Mouse (Mus musculus) CH12.LX (cell line): Measurements from ENCODE around the gene Amotl1. TPM values are rescaled to one million over a fixed set of nuclear protein-coding genes. Genes with fewer than 3 reads are reported as not detected.
A peak's percentile ranks its signal among the peaks of the same experiment; 100 is the strongest.

Experiments
- DNase-seq: peaks from one replicate; pipeline ENCODE4 v3.0.0-alpha.2; 2013; ENCODE audit errors: extremely low read depth
- H3K27ac ChIP-seq: 2 replicates; pipeline ENCODE4 v1.5.1; 2012; ENCODE audit warnings: low read depth, mild to moderate bottlenecking, control low read depth, moderate library complexity; ENCODE audit not compliant: insufficient read depth
- H3K27me3 ChIP-seq: replicated peaks from 2 replicates; pipeline ENCODE3; 2012; ENCODE audit warnings: inconsistent platforms
- H3K36me3 ChIP-seq, 2 experiments: replicated peaks in 1 of 2; 2 replicates each; pipeline versions ENCODE3 to v1.6.1; 2012; ENCODE audit warnings: inconsistent platforms in 1 of 2, low read length in 1 of 2, mild to moderate bottlenecking in 1 of 2, mixed read lengths in 1 of 2, moderate library complexity in 1 of 2; ENCODE audit not compliant: control insufficient read depth in 1 of 2, insufficient read depth in 1 of 2
- H3K4me1 ChIP-seq, 2 experiments: 2 replicates each; pipeline ENCODE4 v1.6.1; 2012; ENCODE audit warnings: inconsistent platforms in 1 of 2, moderate library complexity in 1 of 2; ENCODE audit not compliant: insufficient read depth in 2 of 2, control insufficient read depth in 1 of 2
- H3K4me2 ChIP-seq: 2 replicates; pipeline ENCODE4 v1.6.1; 2012; ENCODE audit warnings: low read depth, mild to moderate bottlenecking, control low read depth; ENCODE audit not compliant: poor library complexity, insufficient read depth, severe bottlenecking
- H3K4me3 ChIP-seq, 3 experiments: fragments of 150-350 bp in 1 of 3; sonication (generic) in 1 of 3; replicated peaks in 1 of 3; 2 replicates each; pipeline versions ENCODE3 to v1.5.1; 2011 to 2012; ENCODE audit warnings: low read depth in 2 of 3, low read length in 2 of 3, mild to moderate bottlenecking in 2 of 3, moderate library complexity in 2 of 3, control low read depth in 1 of 3, improper control_type of control experiment in 1 of 3, inconsistent platforms in 1 of 3, mixed read lengths in 1 of 3; ENCODE audit not compliant: poor library complexity in 1 of 3
- H3K79me2 ChIP-seq: replicated peaks from 2 replicates; pipeline ENCODE4 v1.6.1; 2012; ENCODE audit warnings: mild to moderate bottlenecking, moderate library complexity; ENCODE audit not compliant: control insufficient read depth, poor library complexity, insufficient read depth, severe bottlenecking; ENCODE audit errors: extremely low read depth
- H3K9ac ChIP-seq: 2 replicates; pipeline ENCODE4 v1.6.1; 2012; ENCODE audit warnings: low read depth, mild to moderate bottlenecking, control low read depth, moderate library complexity; ENCODE audit not compliant: insufficient read depth
- H3K9me3 ChIP-seq: replicated peaks from 2 replicates; pipeline ENCODE3; 2012; ENCODE audit warnings: low read length, inconsistent platforms, mixed read lengths
- CTCF ChIP-seq, 2 experiments: IDR thresholded peaks in 1 of 2; conservative IDR thresholded peaks in 1 of 2; 2 replicates each; pipeline ENCODE4 v1.5.1; 2011 to 2012; ENCODE audit warnings: low read depth in 2 of 2, low read length in 2 of 2, improper control_type of control experiment in 1 of 2, inconsistent platforms in 1 of 2, mild to moderate bottlenecking in 1 of 2, moderate library complexity in 1 of 2
- ELF1 ChIP-seq: IDR thresholded peaks from 2 replicates; pipeline ENCODE4 v1.6.1; 2014; ENCODE audit warnings: low read depth, mild to moderate bottlenecking, inconsistent platforms, low read length, improper control_type of control experiment
- EP300 ChIP-seq: IDR thresholded peaks from 2 replicates; pipeline ENCODE4 v1.6.1; 2011; ENCODE audit warnings: low read length, improper control_type of control experiment
- MYC ChIP-seq: IDR thresholded peaks from 2 replicates; pipeline ENCODE4 v1.6.1; 2011; ENCODE audit warnings: low read depth, mild to moderate bottlenecking, improper control_type of control experiment, low read length
- RAD21 ChIP-seq: IDR thresholded peaks from 2 replicates; pipeline ENCODE4 v1.6.1; 2011; ENCODE audit warnings: low read depth, mild to moderate bottlenecking, low read length, improper control_type of control experiment, moderate library complexity
- SMC3 ChIP-seq: IDR thresholded peaks from 2 replicates; pipeline ENCODE4 v1.6.1; 2011; ENCODE audit warnings: low read depth, low read length, improper control_type of control experiment
- TCF12 ChIP-seq: IDR thresholded peaks from 2 replicates; pipeline ENCODE4 v1.6.1; 2014; ENCODE audit warnings: low read depth, mild to moderate bottlenecking, inconsistent platforms, low read length, improper control_type of control experiment
- UBTF ChIP-seq: IDR thresholded peaks from 2 replicates; pipeline ENCODE4 v1.6.1; 2012; ENCODE audit warnings: low read depth, mild to moderate bottlenecking, inconsistent platforms, low read length, improper control_type of control experiment, moderate library complexity
- USF2 ChIP-seq: conservative IDR thresholded peaks from 2 replicates; pipeline ENCODE4 v1.6.1; 2011; ENCODE audit warnings: low read depth, low read length, improper control_type of control experiment
- ZKSCAN1 ChIP-seq: IDR thresholded peaks from 2 replicates; pipeline ENCODE4 v1.6.1; 2012; ENCODE audit warnings: low read depth, inconsistent platforms, low read length, improper control_type of control experiment, borderline replicate concordance
- dilution Hi-C: fragments of 300-500 bp; cut with MboI; formaldehyde crosslinking; loops from 2 replicates; pipeline ENCODE4 v1.14.3; 2020; ENCODE audit warnings: low sequenced_read_pairs; ENCODE audit not compliant: extremely low pct_unique_long_range_greater_than_20kb, extremely low pct_ligation_motif_present
- in situ Hi-C: fragments of 300-500 bp; cut with MboI; formaldehyde crosslinking; loops from 3 replicates; pipeline ENCODE4 v1.14.3; 2019; ENCODE audit warnings: low sequenced_read_pairs, low pct_ligation_motif_present, low pct_unique_long_range_greater_than_20kb, mixed read lengths
- polyA plus RNA-seq: library from polyadenylated mRNA; unstranded; fragments of >175 nt; gene quantifications from 2 replicates; pipeline ENCODE4 v1.2.1, GENCODE M21; 2012; ENCODE audit warnings: low read depth; ENCODE audit not compliant: insufficient read length
- total RNA-seq, 2 experiments: library from RNA; depleted of rRNA; stranded (reverse); fragments of 300-350 nt in 1 of 2; fragments of >200 nt in 1 of 2; gene quantifications; 2 replicates each; pipeline ENCODE4 v1.2.3; 2012 to 2014

The Amotl1 gene
- total and polyA plus RNA-seq, 3 experiments, result 0.93 to 2.7 (median 1.2) TPM

- dilution Hi-C loops, result no loop called here
- H3K4me3 ChIP-seq, result peak overlapping the region in 1 of 3 experiments; percentile 44
These were observed 38.9 kb downstream of the Amotl1 start for GRCm38 (mm10) chr9:14605992-14606391.

DNA sequence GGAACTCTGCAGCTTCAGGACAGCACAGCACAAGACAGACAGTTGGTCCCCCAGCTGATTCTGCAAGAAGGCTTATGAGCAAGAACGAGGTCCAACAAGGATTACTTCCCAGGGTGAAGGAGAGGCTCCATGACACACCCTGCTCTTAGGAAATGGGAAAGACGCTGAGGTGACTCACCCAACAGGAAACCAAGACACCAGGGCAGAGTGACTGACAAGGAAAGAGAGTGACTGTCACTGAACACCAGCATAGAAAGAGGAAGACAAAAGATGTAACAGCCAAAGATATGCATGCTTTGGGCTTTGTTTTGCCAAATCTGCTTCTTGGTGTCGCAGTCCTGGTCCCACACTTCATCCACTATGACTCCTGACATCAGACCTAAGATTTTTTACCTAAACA is 40.5 kb downstream of the Amotl1 start:
- Histone ChIP-seq H3K4me3 (no peak overlapping the region), H3K4me1 (0 out of 4 replicates have a peak, but pooled peaks cover 0 to 5% of the 10 kb centered on the region in 2 experiments), H3K27ac (no peak overlapping the region), H3K9ac (no peak overlapping the region), H3K79me2 (no peaks in the 10 kb centered on the region), H3K4me2 (no peak overlapping the region), H3K27me3 (no peaks in the 10 kb centered on the region), H3K9me3 (peaks cover 4% of the 10 kb centered on the region)
- DNase-seq, result no peak
- dilution Hi-C loops, result no loop called here
- in situ Hi-C loops, result no loop called here
- TF ChIP-seq USF2 (no peak), UBTF (no peak), ELF1 (no peak)
- TF ChIP-seq, all 38 proteins: peak for 0
- H3K36me3 ChIP-seq, result peaks cover 0 to 4% of the 10 kb centered on the region in 2 experiments

More at GRCm38 (mm10) chr9:14605992-14606391, 38.9 kb downstream of the Amotl1 start:
- Histone ChIP-seq H3K9me3 (peaks cover 4% of the 10 kb centered on the region), H3K4me2 (no peak overlapping the region), H3K27me3 (no peaks in the 10 kb centered on the region), H3K9ac (no peak overlapping the region), H3K4me1 (0 out of 4 replicates have a peak, but pooled peaks cover 0 to 5% of the 10 kb centered on the region in 2 experiments), H3K27ac (no peak overlapping the region), H3K36me3 (peaks cover 0 to 4% of the 10 kb centered on the region in 2 experiments), H3K79me2 (no peaks in the 10 kb centered on the region)
- in situ Hi-C loops, result no loop called here
- TF ChIP-seq TCF12 (no peak), SMC3 (no peak), ZKSCAN1 (no peak), EP300 (no peak), RAD21 (no peak), MYC (no peak)
- peak; percentile 43 for DNase-seq

- no peak overlapping the region for H3K27ac ChIP-seq
- no peak overlapping the region for H3K9ac ChIP-seq
- in situ Hi-C loops (no loop called here), dilution Hi-C loops (no loop called here)
- peaks cover 0 to 4% of the 10 kb centered on the region in 2 experiments for H3K36me3 ChIP-seq
- H3K27me3 ChIP-seq, result no peaks in the 10 kb centered on the region
- no peak for DNase-seq
- no peak for TF ChIP-seq UBTF
- TF ChIP-seq CTCF (conservative IDR thresholded peaks at IDR 0.05 in 1 of 2, IDR thresholded peaks at IDR 0.05 in 1 of 2; ENCODE audit: low read depth in 2 of 2, low read length in 2 of 2), result peak in 1 of 2 experiments; percentile 25; a peak in 2 of 4 replicates
- no peaks in the 10 kb centered on the region for H3K79me2 ChIP-seq
- peaks cover 4% of the 10 kb centered on the region for H3K9me3 ChIP-seq
- H3K4me3 ChIP-seq, result no peak overlapping the region
- H3K4me2 ChIP-seq, result no peak overlapping the region
- 0 out of 4 replicates have a peak, but pooled peaks cover 0 to 5% of the 10 kb centered on the region in 2 experiments for H3K4me1 ChIP-seq
These were observed 41.4 kb downstream of the Amotl1 start for GRCm38 (mm10) chr9:14603475-14603874.
